Mouse (Mus musculus): ENCODE results near the gene Ap5m1.

GRCm38 (mm10) chr14:49128544-49129263 lies 62.8 kb downstream of the Ap5m1 start:
- TF ChIP-seq CTCF (IDR thresholded peaks at IDR 0.05; ENCODE audit: insufficient read depth, low read depth, low read length), result no peak
- no peak for TF ChIP-seq POLR2A (IDR thresholded peaks at IDR 0.05; ENCODE audit: insufficient read depth, low read depth, low read length)

Data from olfactory bulb, adult 2 months (tissue).